Mouse (Mus musculus): ENCODE data around the gene Taf12. TPM values are rescaled to one million over a fixed set of nuclear protein-coding genes. Genes with fewer than 3 reads are reported as not detected.

Taf12 gene
- polyA plus RNA-seq, 1 experiment from 2014 or later = 68.0 TPM

DNA sequence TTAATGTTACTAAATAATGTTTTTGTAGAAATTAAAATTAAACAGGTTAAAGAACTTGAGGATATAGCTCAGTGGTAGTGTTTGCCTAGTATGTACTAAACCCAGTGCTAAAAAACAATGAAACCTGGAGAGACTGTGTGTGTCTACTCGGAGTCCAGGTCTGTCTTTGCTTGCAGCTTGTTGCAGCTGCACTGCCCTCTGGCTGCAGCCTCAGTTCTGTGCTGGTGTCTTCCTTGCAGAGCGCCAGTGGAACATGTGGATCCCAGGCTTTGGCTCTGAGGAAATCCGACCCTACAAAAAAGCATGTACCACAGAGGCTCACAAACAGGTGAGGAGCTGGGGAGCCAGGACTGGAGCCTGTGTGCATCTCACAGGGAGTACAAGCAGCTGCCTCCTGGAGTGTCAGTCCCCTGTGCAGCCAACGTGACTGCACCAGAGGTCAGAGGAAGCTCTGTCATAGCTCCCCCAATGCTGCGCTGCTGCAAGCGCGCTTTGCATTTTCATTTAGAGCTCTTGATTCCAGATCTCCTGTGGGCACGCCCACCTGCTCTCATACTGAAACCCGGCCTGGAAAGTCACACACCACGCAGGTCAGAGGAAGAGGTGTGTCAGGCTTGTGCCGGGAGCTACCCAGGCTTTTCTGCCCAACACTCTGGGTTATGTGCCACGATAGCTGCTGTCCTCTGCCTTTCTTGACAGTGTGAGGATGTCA, 17.6 kb downstream of the Taf12 start:
- no peak overlapping the region for H3K4me2 ChIP-seq (ENCODE audit: low read depth, low read length, severe bottlenecking)
- no peak overlapping the region for H3K9ac ChIP-seq (ENCODE audit: low read length)
- no peaks in the 10 kb centered on the region for H3K4me1 ChIP-seq (replicated peaks; ENCODE audit: control insufficient read depth, insufficient read depth, low read length)
- H3K27me3 ChIP-seq (ENCODE audit: control insufficient read depth, insufficient read depth, low read length) = no peaks in the 10 kb centered on the region
- peaks cover 3% of the 10 kb centered on the region for H3K9me3 ChIP-seq (ENCODE audit: control insufficient read depth, low read length)
- DNase-seq (ENCODE audit: low spot score) = no peak
- 81% methylated on average over 12 of the region's 12 CpGs for WGBS
- ATAC-seq (replicated peaks; ENCODE audit: low FRiP score) = no peak
- H3K27ac ChIP-seq (ENCODE audit: low read depth, low read length) = no peak overlapping the region
- H3K36me3 ChIP-seq (ENCODE audit: control insufficient read depth, insufficient read depth, low read length) = peaks cover 5% of the 10 kb centered on the region; the same call in 1 of the 2 replicates
- H3K4me3 ChIP-seq (ENCODE audit: low read depth, low read length) = no peak overlapping the region

DNA sequence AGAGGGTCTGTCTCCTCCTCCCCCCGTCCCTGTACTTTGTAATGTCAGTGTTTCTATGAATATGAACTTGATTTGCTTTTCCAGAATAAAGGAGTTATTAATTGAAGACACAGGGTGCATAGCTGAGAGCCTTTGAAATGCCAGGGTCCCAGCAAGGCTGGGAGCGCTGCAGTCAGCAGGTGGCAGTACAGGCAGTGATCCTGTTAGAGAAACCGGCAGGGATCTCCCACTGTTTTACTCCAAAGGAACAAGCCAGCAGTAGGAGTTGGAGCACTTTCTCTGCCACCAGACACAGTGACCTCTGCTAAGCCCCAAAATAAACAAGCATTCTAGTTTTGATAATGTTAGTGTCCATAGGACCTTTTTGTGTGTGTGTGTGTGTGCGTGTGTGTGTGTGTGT, 18.8 kb downstream of the Taf12 start:
- Histone ChIP-seq H3K9me3 (ENCODE audit: control insufficient read depth, low read length) (peaks cover 3% of the 10 kb centered on the region), H3K9ac (ENCODE audit: low read length) (no peak overlapping the region), H3K4me2 (ENCODE audit: low read depth, low read length, severe bottlenecking) (no peak overlapping the region), H3K27me3 (ENCODE audit: control insufficient read depth, insufficient read depth, low read length) (no peaks in the 10 kb centered on the region), H3K27ac (ENCODE audit: low read depth, low read length) (no peak overlapping the region), H3K36me3 (ENCODE audit: control insufficient read depth, insufficient read depth, low read length) (peaks cover 5% of the 10 kb centered on the region; the same call in 1 of the 2 replicates), H3K4me1 (replicated peaks; ENCODE audit: control insufficient read depth, insufficient read depth, low read length) (no peaks in the 10 kb centered on the region), H3K4me3 (ENCODE audit: low read depth, low read length) (no peak overlapping the region)
- ATAC-seq (replicated peaks; ENCODE audit: low FRiP score) (no peak), DNase-seq (ENCODE audit: low spot score) (no peak)
- 50% methylated on average over 4 of the region's 4 CpGs for WGBS

- H3K9me3 ChIP-seq (ENCODE audit: control insufficient read depth, low read length) = peaks cover 3% of the 10 kb centered on the region
- H3K27ac ChIP-seq (ENCODE audit: low read depth, low read length) = no peak overlapping the region
- no peak overlapping the region for H3K9ac ChIP-seq (ENCODE audit: low read length)
- no peak overlapping the region for H3K4me3 ChIP-seq (ENCODE audit: low read depth, low read length)
- DNase-seq (ENCODE audit: low spot score) = no peak
- H3K27me3 ChIP-seq (ENCODE audit: control insufficient read depth, insufficient read depth, low read length) = no peaks in the 10 kb centered on the region
- H3K4me1 ChIP-seq (replicated peaks; ENCODE audit: control insufficient read depth, insufficient read depth, low read length) = no peaks in the 10 kb centered on the region
- peaks cover 5% of the 10 kb centered on the region; the same call in 1 of the 2 replicates for H3K36me3 ChIP-seq (ENCODE audit: control insufficient read depth, insufficient read depth, low read length)
- whole genome bisulfite sequencing = 85% methylated on average over 7 of the region's 7 CpGs
- H3K4me2 ChIP-seq (ENCODE audit: low read depth, low read length, severe bottlenecking) = no peak overlapping the region
- no peak for ATAC-seq (replicated peaks; ENCODE audit: low FRiP score)
These were observed 19.6 kb downstream of the Taf12 start for GRCm38 (mm10) chr4:132293682-132294240.

GRCm38 (mm10) chr4:132295696-132296390, 21.7 kb downstream of the Taf12 start:
- Histone ChIP-seq H3K9me3 (ENCODE audit: control insufficient read depth, low read length) (peaks cover 3% of the 10 kb centered on the region), H3K27ac (ENCODE audit: low read depth, low read length) (no peak overlapping the region), H3K4me3 (ENCODE audit: low read depth, low read length) (no peak overlapping the region), H3K9ac (ENCODE audit: low read length) (no peak overlapping the region), H3K36me3 (ENCODE audit: control insufficient read depth, insufficient read depth, low read length) (peaks cover 5% of the 10 kb centered on the region; the same call in 1 of the 2 replicates), H3K4me1 (replicated peaks; ENCODE audit: control insufficient read depth, insufficient read depth, low read length) (no peaks in the 10 kb centered on the region), H3K4me2 (ENCODE audit: low read depth, low read length, severe bottlenecking) (no peak overlapping the region), H3K27me3 (ENCODE audit: control insufficient read depth, insufficient read depth, low read length) (no peaks in the 10 kb centered on the region)
- no peak for ATAC-seq (replicated peaks; ENCODE audit: low FRiP score)
- 47% methylated on average over 8 of the region's 8 CpGs for WGBS
- peak; percentile 28 for DNase-seq (ENCODE audit: low spot score)

GRCm38 (mm10) chr4:132299849-132300248, 25.7 kb downstream of the Taf12 start:
- Histone ChIP-seq H3K36me3 (ENCODE audit: control insufficient read depth, insufficient read depth, low read length) (no peaks in the 10 kb centered on the region), H3K27me3 (ENCODE audit: control insufficient read depth, insufficient read depth, low read length) (no peaks in the 10 kb centered on the region), H3K9me3 (ENCODE audit: control insufficient read depth, low read length) (no peaks in the 10 kb centered on the region), H3K27ac (ENCODE audit: low read depth, low read length) (no peak overlapping the region), H3K4me3 (ENCODE audit: low read depth, low read length) (no peak overlapping the region), H3K4me2 (ENCODE audit: low read depth, low read length, severe bottlenecking) (no peak overlapping the region), H3K4me1 (replicated peaks; ENCODE audit: control insufficient read depth, insufficient read depth, low read length) (peaks cover 3% of the 10 kb centered on the region; the same call in 1 of the 2 replicates), H3K9ac (ENCODE audit: low read length) (no peak overlapping the region)
- no peak for DNase-seq (ENCODE audit: low spot score)
- WGBS = 91% methylated on average over 1 of the region's 1 CpGs
- ATAC-seq (replicated peaks; ENCODE audit: low FRiP score) = no peak

GRCm38 (mm10) chr4:132301486-132301885, 27.3 kb downstream of the Taf12 start:
- ATAC-seq (replicated peaks; ENCODE audit: low FRiP score) = no peak

GRCm38 (mm10) chr4:132301965-132302938, 28.1 kb downstream of the Taf12 start:
- Histone ChIP-seq H3K9ac (ENCODE audit: low read length) (peak overlapping the region; percentile 59; the same call in 1 of the 2 replicates), H3K27me3 (ENCODE audit: control insufficient read depth, insufficient read depth, low read length) (no peaks in the 10 kb centered on the region), H3K4me1 (replicated peaks; ENCODE audit: control insufficient read depth, insufficient read depth, low read length) (peaks cover 3% of the 10 kb centered on the region; the same call in 1 of the 2 replicates), H3K4me3 (ENCODE audit: low read depth, low read length) (peak overlapping the region; percentile 40), H3K9me3 (ENCODE audit: control insufficient read depth, low read length) (no peaks in the 10 kb centered on the region), H3K27ac (ENCODE audit: low read depth, low read length) (no peak overlapping the region), H3K36me3 (ENCODE audit: control insufficient read depth, insufficient read depth, low read length) (no peaks in the 10 kb centered on the region), H3K4me2 (ENCODE audit: low read depth, low read length, severe bottlenecking) (peak overlapping the region; percentile 70)
- no peak for DNase-seq (ENCODE audit: low spot score)
- no peak for ATAC-seq (replicated peaks; ENCODE audit: low FRiP score)
- WGBS = 67% methylated on average over 16 of the region's 16 CpGs

More at GRCm38 (mm10) chr4:132301486-132301885, 27.3 kb downstream of the Taf12 start:
- H3K4me3 ChIP-seq (ENCODE audit: low read depth, low read length) = no peak overlapping the region
- no peaks in the 10 kb centered on the region for H3K36me3 ChIP-seq (ENCODE audit: control insufficient read depth, insufficient read depth, low read length)
- no peaks in the 10 kb centered on the region for H3K27me3 ChIP-seq (ENCODE audit: control insufficient read depth, insufficient read depth, low read length)
- H3K9ac ChIP-seq (ENCODE audit: low read length) = no peak overlapping the region
- DNase-seq (ENCODE audit: low spot score) = no peak
- H3K4me1 ChIP-seq (replicated peaks; ENCODE audit: control insufficient read depth, insufficient read depth, low read length) = peaks cover 3% of the 10 kb centered on the region; the same call in 1 of the 2 replicates
- H3K4me2 ChIP-seq (ENCODE audit: low read depth, low read length, severe bottlenecking) = no peak overlapping the region
- H3K27ac ChIP-seq (ENCODE audit: low read depth, low read length) = no peak overlapping the region
- WGBS = 89% methylated on average over 6 of the region's 6 CpGs
- no peaks in the 10 kb centered on the region for H3K9me3 ChIP-seq (ENCODE audit: control insufficient read depth, low read length)

All from forebrain, embryonic 11.5 days (tissue).